Mouse (Mus musculus): Measurements from ENCODE around the gene Thegl.
"Not testable (repeated sequence)": the region's sequence is repeated elsewhere in the genome, so short reads cannot be mapped to it uniquely, and the experiment has no call there.

Thegl gene

GRCm38 (mm10) chr5:77015544-77016482, at the start of gene Thegl:
TSS of gene Thegl (plus strand) at chr5:77016023.
- peak; percentile 13 for DNase-seq (ENCODE audit: low read depth)

GRCm38 (mm10) chr5:76969250-76969649, 46.6 kb upstream of the Thegl start:
- no peak for DNase-seq (ENCODE audit: low read depth)

GRCm38 (mm10) chr5:76971115-76971514, 44.7 kb upstream of the Thegl start:
- DNase-seq (ENCODE audit: low read depth), result not testable (repeated sequence)

GRCm38 (mm10) chr5:76973488-76973887, 42.3 kb upstream of the Thegl start:
- DNase-seq (ENCODE audit: low read depth), result no peak

- no peak for DNase-seq (ENCODE audit: low read depth)
Measured at GRCm38 (mm10) chr5:76974207-76974553, 41.6 kb upstream of the Thegl start.

GRCm38 (mm10) chr5:76974554-76975285, 41.1 kb upstream of the Thegl start, which contains the start of gene Srp72:
TSS of gene Srp72 (plus strand) at chr5:76974683.
- no peak for DNase-seq (ENCODE audit: low read depth)

- DNase-seq (ENCODE audit: low read depth), result no peak
Measured at GRCm38 (mm10) chr5:76975736-76976135, 40.1 kb upstream of the Thegl start.

GRCm38 (mm10) chr5:76984015-76984414, 31.8 kb upstream of the Thegl start:
- DNase-seq (ENCODE audit: low read depth), result no peak

GRCm38 (mm10) chr5:76990789-76991188, 25.0 kb upstream of the Thegl start:
- DNase-seq (ENCODE audit: low read depth), result no peak

GRCm38 (mm10) chr5:76993174-76993814, 22.5 kb upstream of the Thegl start:
- no peak for DNase-seq (ENCODE audit: low read depth)

- peak; percentile 13 for DNase-seq (ENCODE audit: low read depth)
Measured at GRCm38 (mm10) chr5:76998416-76998815, 17.4 kb upstream of the Thegl start.

- DNase-seq (ENCODE audit: low read depth), result no peak
Measured at GRCm38 (mm10) chr5:77001192-77001591, 14.6 kb upstream of the Thegl start.

- DNase-seq (ENCODE audit: low read depth), result no peak
Measured at GRCm38 (mm10) chr5:77004051-77004821, 11.6 kb upstream of the Thegl start, which contains the start of gene Arl9. TSS of gene Arl9 (plus strand) at chr5:77004055.

- DNase-seq (ENCODE audit: low read depth), result no peak
Measured at GRCm38 (mm10) chr5:77010352-77010751, 5.5 kb upstream of the Thegl start.

GRCm38 (mm10) chr5:77011082-77011481, 4.7 kb upstream of the Thegl start:
- DNase-seq (ENCODE audit: low read depth), result no peak

GRCm38 (mm10) chr5:77013171-77013570, 2.7 kb upstream of the Thegl start:
- DNase-seq (ENCODE audit: low read depth), result no peak

- DNase-seq (ENCODE audit: low read depth), result no peak
Measured at GRCm38 (mm10) chr5:77028034-77028433, 12.2 kb downstream of the Thegl start.

GRCm38 (mm10) chr5:77029735-77030134, 13.9 kb downstream of the Thegl start:
- DNase-seq (ENCODE audit: low read depth), result peak; percentile 29

- DNase-seq (ENCODE audit: low read depth), result not testable (repeated sequence)
Measured at GRCm38 (mm10) chr5:77035101-77035500, 19.3 kb downstream of the Thegl start.

GRCm38 (mm10) chr5:77038451-77038850, 22.6 kb downstream of the Thegl start:
- DNase-seq (ENCODE audit: low read depth), result no peak

GRCm38 (mm10) chr5:77039391-77039790, 23.6 kb downstream of the Thegl start:
- no peak for DNase-seq (ENCODE audit: low read depth)

GRCm38 (mm10) chr5:77044362-77044761, 28.5 kb downstream of the Thegl start:
- no peak for DNase-seq (ENCODE audit: low read depth)

Measured in fibroblast of lung, adult 2 months (primary cell).